Mouse (Mus musculus): ENCODE results near the gene AC134908.4. TPM values are rescaled to one million over a fixed set of nuclear protein-coding genes. Genes with fewer than 3 reads are reported as not detected.
"Not testable (repeated sequence)": the region's sequence is repeated elsewhere in the genome, so short reads cannot be mapped to it uniquely, and the experiment has no call there.

Gene AC134908.4
- total RNA-seq, 4 experiments from 2014 or later: not detected

DNA sequence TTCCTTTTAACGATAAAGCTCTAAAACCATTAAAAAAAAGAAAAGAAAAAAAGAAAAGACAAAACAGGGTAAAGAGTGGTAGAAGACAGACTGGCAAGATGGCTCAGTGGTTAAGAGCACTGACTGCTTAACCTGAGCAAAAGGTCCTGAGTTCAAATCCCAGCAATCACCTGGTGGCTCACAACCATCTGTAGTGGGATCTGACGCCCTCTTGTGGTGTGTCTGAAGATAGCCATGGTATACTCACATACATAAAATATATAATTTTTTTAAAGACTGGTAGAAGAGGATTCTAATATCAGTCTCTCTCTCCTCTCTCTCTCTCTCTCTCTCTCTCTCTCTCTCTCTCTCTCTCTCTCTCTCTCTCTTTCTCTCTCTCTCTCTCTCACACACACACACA, 12.0 kb upstream of the AC134908.4 start:
- not testable (repeated sequence) for DNase-seq

DNA sequence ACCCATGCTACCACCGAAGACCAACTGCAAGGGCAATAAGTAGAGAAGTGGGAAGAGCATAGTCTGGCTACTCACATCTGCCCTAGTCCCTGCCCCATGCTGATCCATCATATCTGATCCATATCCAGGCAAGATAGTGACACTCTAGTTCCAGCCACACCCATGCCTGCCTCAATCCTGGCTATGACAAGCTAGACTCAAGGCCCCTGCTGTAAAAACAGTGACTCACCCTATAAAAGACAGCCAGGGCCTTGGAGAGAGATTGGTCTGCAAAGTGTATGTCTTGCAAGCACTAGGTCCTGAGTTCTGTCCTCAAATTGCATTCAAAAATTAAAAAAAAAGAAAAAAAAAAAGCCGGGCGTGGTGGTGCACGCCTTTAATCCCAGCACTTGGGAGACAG, 11.0 kb upstream of the AC134908.4 start:
- no peak for DNase-seq

GRCm38 (mm10) chr17:25802825-25803517, 7.5 kb upstream of the AC134908.4 start:
- DNase-seq: peak; percentile 85

DNA sequence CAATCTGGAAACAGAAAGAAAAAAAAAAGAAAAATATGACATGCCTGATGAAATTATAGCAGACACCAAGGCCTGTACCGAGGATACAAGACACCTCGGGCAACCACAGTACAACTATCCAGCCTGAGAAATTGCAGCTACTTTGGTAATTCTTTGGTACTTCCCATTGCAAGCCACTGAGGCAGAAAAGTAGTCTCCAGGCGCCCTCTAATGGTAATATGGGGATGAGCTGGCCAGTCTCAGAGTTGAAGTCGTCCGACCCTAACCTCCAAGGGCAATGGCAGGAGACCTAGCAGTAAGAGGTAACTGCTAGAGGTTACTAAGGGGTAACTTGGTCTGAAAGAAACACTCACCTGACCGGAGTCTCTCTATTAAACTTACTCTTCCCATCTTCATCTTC, 5.6 kb upstream of the AC134908.4 start:
- no peak for DNase-seq

GRCm38 (mm10) chr17:25796951-25797369, 1.5 kb upstream of the AC134908.4 start, which contains the start of gene Metrn:
Gene Metrn (minus strand): TSS chr17:25797136.
- DNase-seq: peak; percentile 82

DNA sequence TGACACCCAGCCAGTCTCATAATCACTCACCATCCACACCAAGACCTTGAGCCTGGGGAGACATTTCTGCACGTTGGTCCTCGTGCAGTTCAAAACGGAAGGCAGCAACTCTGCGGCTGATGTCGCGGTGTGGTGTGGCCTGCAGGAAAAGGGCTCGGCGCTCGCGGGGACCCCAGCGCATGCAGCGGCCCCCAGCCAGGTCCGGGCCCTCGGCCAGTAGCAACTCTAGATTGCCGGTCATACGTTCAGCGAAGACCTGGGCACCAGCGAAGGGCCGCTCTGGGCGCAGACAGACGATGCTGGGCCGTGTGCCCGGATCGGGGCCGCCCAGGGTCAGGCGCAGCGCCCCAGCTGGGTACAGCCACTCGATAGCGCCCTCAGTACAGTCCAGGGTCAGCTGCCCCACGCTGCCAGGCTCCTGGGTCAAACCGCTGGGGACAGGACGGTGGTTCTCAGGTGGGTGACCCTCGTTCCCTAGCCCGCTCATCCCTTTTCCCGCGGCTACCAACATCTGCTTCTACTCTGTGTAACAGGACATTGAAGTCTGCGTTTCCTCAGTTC, 832 bp upstream of the AC134908.4 start:
- no peak for DNase-seq

DNA sequence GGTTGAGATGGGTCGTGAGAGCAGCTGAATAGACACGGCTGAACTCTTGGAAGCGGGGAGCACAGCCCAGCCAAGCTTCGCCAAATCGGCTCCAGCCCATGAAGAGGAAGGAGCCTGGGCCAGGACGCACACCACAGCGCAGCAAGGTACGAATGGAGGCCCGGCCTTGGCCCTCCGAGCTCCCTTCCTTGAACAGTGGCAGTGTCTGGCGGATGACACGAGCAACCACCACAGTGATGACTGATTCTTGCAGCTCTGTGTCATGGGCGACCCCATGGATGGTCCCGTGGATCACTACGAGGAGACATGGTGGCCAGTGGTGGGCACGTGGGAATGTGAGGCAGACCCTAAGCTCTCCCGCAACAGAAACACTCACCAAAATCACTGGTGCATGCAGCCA, 461 bp downstream of the AC134908.4 start:
- DNase-seq: no peak

GRCm38 (mm10) chr17:25794197-25794596, 1.3 kb downstream of the AC134908.4 start:
- no peak for DNase-seq

DNA sequence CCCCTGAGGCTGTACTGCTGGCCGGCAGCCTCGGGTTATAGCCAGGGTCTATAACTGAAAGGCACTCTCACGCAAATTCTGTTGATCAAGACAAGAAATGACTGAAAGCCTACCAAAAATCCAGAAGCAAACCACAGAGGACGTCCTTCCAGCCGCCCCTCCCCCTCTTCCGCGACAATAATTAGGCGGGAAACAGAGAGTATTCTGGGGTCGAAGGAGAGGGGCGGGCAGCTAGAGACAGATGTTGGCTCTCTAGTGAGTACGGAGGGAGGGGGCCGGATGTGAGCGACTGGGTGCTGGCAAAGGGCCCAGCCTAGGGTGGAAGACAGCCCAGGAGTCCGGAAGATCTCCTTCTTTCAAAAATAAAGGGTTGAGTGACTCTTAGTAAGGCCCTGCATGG, 2.8 kb downstream of the AC134908.4 start, which contains the start of gene Fam173a:
Gene Fam173a, minus strand, starts transcription at position 287 of the 400 bp plus-strand sequence.
- no peak for DNase-seq

DNA sequence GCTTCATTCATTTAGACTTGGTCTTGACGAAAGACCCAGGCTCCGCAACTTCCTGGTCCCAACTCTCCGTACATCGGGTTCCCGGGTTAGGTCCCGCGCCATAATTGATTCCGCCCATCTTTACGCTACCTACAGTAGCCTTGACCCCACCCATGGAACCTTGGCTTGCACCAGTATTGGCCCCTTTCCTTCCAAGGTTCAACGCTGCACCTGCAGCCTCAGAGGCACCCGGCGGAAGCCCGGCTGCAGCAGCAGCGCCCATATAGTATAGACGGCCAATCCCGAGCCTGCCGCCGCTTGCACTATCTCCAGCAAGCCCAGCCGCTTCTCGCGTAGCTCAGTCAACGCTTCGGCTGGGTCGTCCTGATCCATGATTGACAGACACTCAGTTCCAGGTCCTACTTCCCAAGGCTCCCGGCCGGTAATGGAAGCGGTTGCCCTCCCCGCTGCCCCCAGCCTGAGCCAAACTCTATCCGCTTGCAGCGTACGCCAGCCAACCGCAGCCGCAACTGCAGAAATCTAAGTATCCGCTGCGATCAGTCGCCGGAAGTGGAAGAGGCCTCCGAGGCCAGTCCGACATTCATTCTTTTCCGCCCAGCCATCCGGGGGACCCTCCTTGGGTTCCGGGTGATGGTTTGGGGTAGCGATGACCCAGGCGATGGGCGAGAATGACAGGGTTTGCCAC, 3.5 kb downstream of the AC134908.4 start:
- DNase-seq: no peak

DNA sequence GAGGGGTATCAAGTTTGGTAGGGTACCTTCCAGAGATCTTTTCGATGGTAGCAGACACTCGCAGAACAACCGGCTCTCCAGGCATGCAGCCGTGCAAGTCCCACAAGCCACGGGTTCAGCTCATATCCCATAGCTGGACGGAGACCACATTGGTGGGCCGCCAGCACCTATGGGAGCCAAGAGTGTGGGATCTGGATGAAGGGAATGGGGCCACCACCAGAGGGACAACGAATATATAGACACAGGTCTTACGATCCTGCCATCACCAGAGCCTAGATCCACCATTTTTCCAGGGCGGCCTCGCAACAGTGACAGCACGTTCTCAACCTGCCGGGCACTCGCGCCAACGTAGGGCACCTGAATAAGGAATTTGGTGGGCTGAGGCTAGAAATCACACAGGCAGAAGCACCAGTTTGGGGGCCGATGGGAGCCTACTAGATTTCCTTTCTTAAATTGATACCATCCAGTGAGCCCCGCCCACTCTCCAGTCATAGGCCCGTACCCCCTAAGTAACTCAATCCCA, 4.1 kb downstream of the AC134908.4 start:
- no peak for DNase-seq

DNA sequence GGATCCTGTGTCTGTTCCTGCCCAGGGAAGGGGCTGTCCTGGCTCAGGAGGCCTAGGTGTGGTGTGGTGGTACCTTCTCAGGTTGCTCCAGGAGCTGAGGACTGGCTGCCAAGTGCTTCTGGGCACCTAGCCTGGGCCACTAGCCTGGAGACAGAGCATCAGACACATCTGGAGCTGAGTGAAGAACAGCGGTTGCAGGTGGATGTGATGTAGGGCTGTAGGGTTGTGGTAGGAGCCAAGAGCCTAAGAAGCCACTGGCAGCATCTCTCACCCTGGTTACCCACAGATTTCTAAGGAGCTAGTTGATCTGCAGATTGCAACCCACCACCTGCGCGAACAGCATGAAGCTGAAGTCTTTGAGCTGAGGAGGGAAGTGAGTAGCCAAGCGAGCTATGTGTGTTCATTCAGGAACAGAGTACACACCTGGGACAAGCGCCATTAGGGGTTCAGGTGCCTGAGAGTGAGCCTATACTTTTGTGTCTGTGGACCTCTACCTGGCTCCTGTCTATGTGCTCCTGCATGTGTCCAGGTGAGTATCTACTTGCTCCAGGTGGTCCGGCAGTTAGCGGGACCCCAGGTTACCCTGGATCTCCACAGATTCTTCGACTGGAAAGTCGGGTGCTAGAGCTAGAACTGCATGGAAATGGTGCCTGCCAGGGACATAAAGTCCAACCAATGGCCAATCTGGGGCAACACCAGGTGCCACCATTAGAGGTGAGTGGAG, 8.5 kb downstream of the AC134908.4 start:
- DNase-seq: no peak

DNA sequence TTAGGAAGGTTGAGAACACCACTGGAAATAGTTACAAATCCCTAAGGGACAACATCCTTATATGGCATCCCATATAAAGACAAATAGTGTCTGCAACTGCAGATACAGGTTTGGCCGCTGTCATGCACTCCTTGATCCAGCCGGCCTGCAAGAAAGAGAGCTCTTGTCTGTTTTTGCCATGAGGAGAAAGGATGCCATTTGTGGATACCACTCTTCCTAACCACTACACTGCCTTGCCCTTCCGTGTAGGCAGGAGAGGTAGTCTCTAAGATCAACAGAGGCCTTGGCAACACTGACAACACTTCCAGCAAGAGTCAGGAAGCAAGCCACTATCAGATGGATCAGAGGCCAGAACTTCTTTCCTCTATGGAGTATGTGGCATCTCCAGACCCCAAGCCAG, 9.2 kb downstream of the AC134908.4 start, which contains the start of gene Ccdc78:
Gene Ccdc78, plus strand, starts transcription at position 301 of the 400 bp plus-strand sequence.
- no peak for DNase-seq

DNA sequence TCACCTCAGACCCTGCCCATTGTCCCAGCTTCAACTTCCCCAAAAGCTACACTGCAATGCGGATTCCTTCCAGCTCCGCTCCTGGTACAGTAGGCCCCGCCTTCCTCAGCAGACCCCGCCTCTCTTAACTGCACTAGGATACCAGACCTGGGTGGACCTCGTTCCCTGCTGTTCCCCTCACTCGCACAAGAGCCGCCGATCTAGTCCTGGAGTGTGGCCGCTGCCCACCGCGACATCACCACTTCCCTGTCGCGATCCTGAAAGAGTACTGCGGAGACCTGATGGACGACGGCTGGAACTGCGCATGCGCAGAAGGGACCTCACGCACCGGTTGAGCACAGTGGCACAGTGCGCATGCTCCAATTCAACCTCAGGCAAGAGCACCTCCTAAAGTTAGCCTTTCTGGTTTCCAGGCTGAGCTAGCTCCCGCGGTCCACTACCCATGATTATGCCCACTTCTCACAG, 10.1 kb downstream of the AC134908.4 start, which contains the start of gene Haghl:
Gene Haghl, minus strand, starts transcription at position 393 of the 465 bp plus-strand sequence.
- DNase-seq: peak; percentile 92

- DNase-seq: no peak
These were observed 11.4 kb downstream of the AC134908.4 start for GRCm38 (mm10) chr17:25783861-25784574.

DNA sequence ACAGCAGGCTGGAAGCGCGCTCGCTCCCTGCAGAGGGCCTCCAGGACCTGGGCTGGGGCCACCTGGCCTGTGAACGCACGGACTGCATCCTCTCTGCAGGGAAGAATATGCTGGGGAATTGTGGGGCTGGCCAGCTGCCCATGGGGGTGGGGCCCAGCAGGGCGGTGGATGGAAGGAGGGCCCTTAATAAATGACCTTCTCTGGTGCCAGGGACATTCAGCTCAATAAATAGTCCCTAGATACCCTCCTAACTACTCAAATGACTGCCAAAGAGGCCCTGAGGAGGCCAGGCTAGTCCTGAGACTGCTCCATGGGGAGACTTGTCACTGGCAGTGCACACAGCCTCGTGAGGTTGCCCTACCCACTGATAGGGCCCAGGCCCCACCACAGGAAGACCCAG, 12.4 kb downstream of the AC134908.4 start:
- DNase-seq: no peak

- DNase-seq: no peak
These were observed 14.1 kb downstream of the AC134908.4 start for GRCm38 (mm10) chr17:25781339-25781738.

GRCm38 (mm10) chr17:25777948-25778347, 17.5 kb downstream of the AC134908.4 start:
- DNase-seq: no peak

GRCm38 (mm10) chr17:25775318-25776062, 20.0 kb downstream of the AC134908.4 start:
- DNase-seq: no peak

DNA sequence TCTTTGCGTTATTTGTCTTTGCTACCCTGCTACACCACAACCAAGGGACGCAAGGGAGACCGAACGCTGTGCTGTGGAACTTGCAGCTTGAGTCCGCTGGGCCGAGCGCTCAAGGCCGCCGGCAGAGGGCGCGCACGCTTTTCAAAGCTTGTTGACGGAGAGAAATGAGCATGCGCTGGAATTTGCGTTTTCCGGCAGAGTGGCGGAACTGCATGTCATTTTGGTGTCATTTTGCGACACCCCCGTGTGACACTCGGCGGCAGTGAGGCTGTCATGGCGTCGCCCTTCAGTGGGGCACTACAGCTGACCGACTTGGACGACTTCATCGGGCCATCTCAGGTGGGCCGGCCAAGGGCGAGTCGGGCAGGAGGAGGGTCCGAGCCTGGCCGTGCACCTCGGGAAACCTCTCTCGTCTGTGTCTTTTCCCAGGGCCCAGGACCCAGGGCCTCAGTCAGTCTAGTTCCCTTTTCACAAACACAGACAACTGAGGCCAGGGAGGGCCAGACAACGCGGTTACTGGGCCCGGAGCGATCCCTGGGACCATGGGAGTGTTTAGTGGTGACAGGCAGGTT, 21.8 kb downstream of the AC134908.4 start, which contains the start of gene Narfl:
Gene Narfl, plus strand, starts transcription at position 228 of the 572 bp plus-strand sequence.
- peak; percentile 95 for DNase-seq
